In genomic region chr15:80897911-80898310, GRCm38 (mm10) we compare ENCODE assay signal across 23 mouse cellular contexts.
"Had no signal": no experiment of that assay in that cellular context is flagged by ENCODE, and none has a peak within 500 bp of the region (broad histone marks: within the 10 kb centered on the region; RNA-seq: fewer than 3 reads in every experiment).

No protein-coding gene starts in this region.

- H3K27me3 ChIP-seq: kidney, embryonic 15.5 days; limb, embryonic 12.5 days; limb, embryonic 15.5 days; megakaryocyte, embryonic 14.5 days; neural tube, embryonic 12.5 days; neural tube, embryonic 15.5 days had no signal

- H3K9ac ChIP-seq: kidney, embryonic 15.5 days; limb, embryonic 12.5 days; limb, embryonic 15.5 days; liver, embryonic 14.5 days; liver, postnatal 0 days; lung, embryonic 14.5 days; neural tube, embryonic 12.5 days; neural tube, embryonic 15.5 days had no signal

- H3K27ac ChIP-seq: kidney, embryonic 15.5 days; left cerebral cortex, adult 2 months; limb, embryonic 12.5 days; limb, embryonic 15.5 days; liver, embryonic 14.5 days; neural tube, embryonic 12.5 days; neural tube, embryonic 15.5 days; stomach, postnatal 0 days had no signal

- H3K4me3 ChIP-seq: kidney, embryonic 15.5 days; left cerebral cortex, adult 2 months; limb, embryonic 12.5 days; limb, embryonic 15.5 days; megakaryocyte, embryonic 14.5 days; neural tube, embryonic 12.5 days; neural tube, embryonic 15.5 days had no signal

- H3K9me3 ChIP-seq: kidney, embryonic 15.5 days; limb, embryonic 12.5 days; limb, embryonic 15.5 days; megakaryocyte, embryonic 14.5 days; neural tube, embryonic 12.5 days; neural tube, embryonic 15.5 days had no signal

- H3K4me1 ChIP-seq: kidney, embryonic 15.5 days; limb, embryonic 12.5 days; limb, embryonic 15.5 days; neural tube, embryonic 12.5 days; neural tube, embryonic 15.5 days had no signal

- ATAC-seq: liver, postnatal 0 days; lung, postnatal 0 days had no signal

- DNase-seq: kidney, postnatal 10 days; kidney, postnatal 36 days; layer of hippocampus, postnatal 36 days; liver, postnatal 0 days; lung, embryonic 14.5 days; lung, postnatal 36 days; midbrain, embryonic 14.5 days; right cerebral cortex, adult 18-20 months; right cerebral cortex, postnatal 14 days; right cerebral cortex, postnatal 4 days; thymus, postnatal 25 days had no signal

- H3K4me2 ChIP-seq: kidney, embryonic 15.5 days; limb, embryonic 12.5 days; limb, embryonic 15.5 days; liver, embryonic 11.5 days; lung, embryonic 14.5 days; midbrain, embryonic 11.5 days; neural tube, embryonic 12.5 days; neural tube, embryonic 15.5 days had no signal
